Mouse (Mus musculus): ENCODE measurements around the gene Slc8a3. TPM values are rescaled to one million over a fixed set of nuclear protein-coding genes. Genes with fewer than 3 reads are reported as not detected.

Gene Slc8a3
- polyA plus RNA-seq, 1 experiment, result 0.82 TPM

DNA sequence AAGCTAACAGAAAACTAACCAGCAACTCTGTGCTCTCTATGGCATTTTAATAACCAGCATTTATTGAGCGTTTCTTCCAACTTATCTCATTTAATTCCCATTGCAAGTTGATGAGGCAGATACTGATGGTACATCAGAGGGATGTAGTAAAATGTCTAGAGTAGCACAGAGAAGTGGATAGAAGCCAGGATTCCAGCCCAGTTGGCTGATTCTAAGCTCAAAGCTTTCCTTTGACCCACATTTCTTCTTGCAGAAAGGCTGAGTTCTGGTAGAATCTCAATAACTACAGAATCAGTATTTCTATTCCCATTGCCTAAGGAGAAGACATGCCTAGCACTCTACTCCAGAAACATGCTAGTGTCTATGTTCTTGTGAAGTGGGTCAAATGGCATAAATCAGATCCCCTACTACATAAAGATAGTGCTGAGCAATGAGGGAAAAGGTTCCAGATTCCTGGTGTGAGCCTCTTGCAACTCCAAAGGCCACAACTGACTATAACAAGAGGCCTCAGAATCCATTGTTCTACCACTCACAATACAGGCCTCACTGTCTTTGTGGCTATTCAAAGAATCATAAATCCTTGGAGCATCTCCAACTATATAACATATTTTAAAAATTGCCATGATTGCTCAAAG lies 99.1 kb downstream of the Slc8a3 start:
- WGBS, result 67% methylated on average over 1 of the region's 1 CpGs
- H3K27ac ChIP-seq (ENCODE audit: control insufficient read depth, insufficient read depth, low read depth, low read length, poor library complexity), result no peak overlapping the region
- no peak for TF ChIP-seq POLR2A (IDR thresholded peaks at IDR 0.05; ENCODE audit: borderline replicate concordance, control insufficient read depth, low read depth, low read length)

DNA sequence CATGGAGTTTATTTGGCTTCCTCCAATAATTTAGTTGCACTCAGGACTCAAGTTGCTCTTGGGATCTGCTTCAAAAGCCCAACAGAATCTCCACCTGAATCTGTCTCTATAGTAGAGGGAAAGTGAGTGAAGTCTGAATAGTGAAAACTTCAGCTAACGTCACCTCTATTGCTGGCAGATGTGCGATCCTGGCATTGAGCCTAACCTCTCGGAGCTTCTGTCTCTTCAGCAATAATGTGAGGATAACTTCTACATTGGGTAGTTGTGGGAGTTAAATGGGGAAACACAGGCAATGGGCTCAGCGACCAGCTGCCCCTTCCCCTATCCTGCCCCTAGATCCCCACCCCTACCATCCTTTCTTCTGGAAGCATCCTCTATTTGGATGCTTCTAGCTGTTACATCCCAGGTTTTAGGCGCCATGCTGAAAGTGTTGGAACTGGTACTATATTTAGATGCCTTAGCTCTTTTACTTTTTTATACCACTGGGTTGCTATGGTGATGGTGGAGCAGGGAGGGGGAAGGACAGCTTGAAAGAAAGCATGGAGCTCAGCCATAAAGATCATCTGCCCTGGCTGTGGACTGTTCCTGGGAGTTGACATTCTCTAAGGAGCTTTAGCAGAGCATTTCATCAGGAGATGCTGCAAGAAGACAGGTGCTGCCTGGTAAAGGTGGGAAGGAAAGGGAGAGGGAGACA lies 105.1 kb downstream of the Slc8a3 start:
- WGBS, result 68% methylated on average over 5 of the region's 5 CpGs

More for the DNA sequence above, 99.1 kb downstream of the Slc8a3 start:
- Histone ChIP-seq H3K4me1 (ENCODE audit: control insufficient read depth, insufficient read depth, low read length) (no peaks in the 10 kb centered on the region), H3K4me3 (replicated peaks; ENCODE audit: control insufficient read depth, low read depth, low read length) (no peak overlapping the region)

DNA sequence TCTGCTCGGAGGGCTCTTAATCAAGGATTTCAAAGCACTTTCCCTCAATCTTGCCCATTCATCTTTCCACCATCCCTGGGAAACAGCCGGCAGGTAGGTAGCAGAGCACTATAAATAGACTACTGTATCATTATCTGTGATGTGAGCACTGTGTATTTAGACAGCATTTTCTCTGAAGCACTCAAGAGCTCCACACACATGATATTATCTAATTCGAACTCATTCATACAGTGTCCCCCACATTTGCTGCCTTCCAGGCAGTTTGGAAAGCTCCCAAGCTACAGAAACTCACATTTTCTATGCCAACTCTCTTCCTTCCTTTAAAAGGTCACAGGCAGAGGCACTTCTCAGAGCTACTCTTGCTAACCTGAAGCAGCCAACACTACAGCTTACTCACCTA lies 106.4 kb downstream of the Slc8a3 start:
- Histone ChIP-seq H3K4me1 (ENCODE audit: control insufficient read depth, insufficient read depth, low read length) (no peaks in the 10 kb centered on the region), H3K4me3 (replicated peaks; ENCODE audit: control insufficient read depth, low read depth, low read length) (no peak overlapping the region), H3K27ac (ENCODE audit: control insufficient read depth, insufficient read depth, low read depth, low read length, poor library complexity) (no peak overlapping the region)
- TF ChIP-seq CTCF (IDR thresholded peaks at IDR 0.05; ENCODE audit: control insufficient read depth, insufficient read depth, low read length) (no peak), POLR2A (IDR thresholded peaks at IDR 0.05; ENCODE audit: borderline replicate concordance, control insufficient read depth, low read depth, low read length) (no peak)
- 65% methylated on average over 3 of the region's 3 CpGs for WGBS

More for the DNA sequence above, 105.1 kb downstream of the Slc8a3 start:
- TF ChIP-seq CTCF (IDR thresholded peaks at IDR 0.05; ENCODE audit: control insufficient read depth, insufficient read depth, low read length), result no peak
- TF ChIP-seq POLR2A (IDR thresholded peaks at IDR 0.05; ENCODE audit: borderline replicate concordance, control insufficient read depth, low read depth, low read length), result no peak
- Histone ChIP-seq H3K27ac (ENCODE audit: control insufficient read depth, insufficient read depth, low read depth, low read length, poor library complexity) (no peak overlapping the region), H3K4me3 (replicated peaks; ENCODE audit: control insufficient read depth, low read depth, low read length) (no peak overlapping the region), H3K4me1 (ENCODE audit: control insufficient read depth, insufficient read depth, low read length) (no peaks in the 10 kb centered on the region)

DNA sequence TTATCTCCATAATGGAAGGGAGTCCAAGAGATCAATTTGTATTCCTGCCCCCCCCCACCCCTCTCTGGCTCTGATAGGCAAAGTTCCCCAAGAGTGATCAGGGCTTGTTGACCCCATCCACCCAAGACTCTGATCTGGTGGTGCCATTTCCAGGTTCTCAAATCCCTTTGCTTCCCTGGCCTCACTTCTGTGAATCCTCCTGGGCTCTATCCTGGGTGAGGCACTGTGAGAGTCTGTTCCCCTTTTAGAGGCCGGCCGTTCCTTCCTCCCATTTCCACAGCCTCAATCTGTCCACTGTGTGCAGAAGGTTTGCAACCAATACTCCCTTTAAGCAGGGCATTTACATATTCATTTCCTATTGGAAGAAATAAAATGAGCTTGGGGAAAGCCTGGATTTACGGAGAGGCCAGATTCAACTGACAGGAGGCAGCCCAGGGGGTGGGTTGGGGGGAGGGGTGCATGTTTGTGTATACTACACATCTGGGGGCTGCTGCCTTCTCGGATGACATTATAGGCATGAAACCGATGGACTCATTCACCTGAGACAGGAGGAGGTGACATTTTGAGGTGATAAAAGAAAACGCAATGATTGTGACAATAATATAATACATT lies 106.9 kb downstream of the Slc8a3 start:
- WGBS, result 49% methylated on average over 6 of the region's 6 CpGs

DNA sequence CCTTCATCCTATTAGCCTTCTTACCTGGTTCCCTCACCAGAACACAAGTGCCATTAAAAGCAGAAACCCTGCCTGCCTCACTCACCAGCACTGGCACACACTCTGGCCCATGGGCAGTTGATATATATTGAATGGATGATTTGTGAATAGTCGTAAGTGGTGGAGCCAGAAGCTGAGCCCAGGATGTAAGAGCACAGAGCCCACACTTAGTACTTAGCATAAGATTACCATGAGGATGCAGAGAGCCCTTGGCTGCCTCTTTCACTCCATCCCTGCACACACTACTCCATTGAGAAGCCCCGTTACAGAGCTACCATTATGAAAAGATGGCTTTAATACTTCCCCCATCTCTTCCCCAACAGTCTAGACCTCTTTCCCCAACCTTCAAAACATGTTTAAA lies 108.1 kb downstream of the Slc8a3 start:
- TF ChIP-seq POLR2A (IDR thresholded peaks at IDR 0.05; ENCODE audit: borderline replicate concordance, control insufficient read depth, low read depth, low read length), result no peak
- no peak for TF ChIP-seq CTCF (IDR thresholded peaks at IDR 0.05; ENCODE audit: control insufficient read depth, insufficient read depth, low read length)
- Histone ChIP-seq H3K4me3 (replicated peaks; ENCODE audit: control insufficient read depth, low read depth, low read length) (no peak overlapping the region), H3K27ac (ENCODE audit: control insufficient read depth, insufficient read depth, low read depth, low read length, poor library complexity) (no peak overlapping the region), H3K4me1 (ENCODE audit: control insufficient read depth, insufficient read depth, low read length) (no peaks in the 10 kb centered on the region)
- 78% methylated on average over 2 of the region's 2 CpGs for WGBS

More for the DNA sequence above, 106.9 kb downstream of the Slc8a3 start:
- H3K4me1 ChIP-seq (ENCODE audit: control insufficient read depth, insufficient read depth, low read length), result no peaks in the 10 kb centered on the region
- H3K4me3 ChIP-seq (replicated peaks; ENCODE audit: control insufficient read depth, low read depth, low read length), result no peak overlapping the region
- TF ChIP-seq POLR2A (IDR thresholded peaks at IDR 0.05; ENCODE audit: borderline replicate concordance, control insufficient read depth, low read depth, low read length), result no peak
- TF ChIP-seq CTCF (IDR thresholded peaks at IDR 0.05; ENCODE audit: control insufficient read depth, insufficient read depth, low read length), result no peak
- no peak overlapping the region for H3K27ac ChIP-seq (ENCODE audit: control insufficient read depth, insufficient read depth, low read depth, low read length, poor library complexity)

DNA sequence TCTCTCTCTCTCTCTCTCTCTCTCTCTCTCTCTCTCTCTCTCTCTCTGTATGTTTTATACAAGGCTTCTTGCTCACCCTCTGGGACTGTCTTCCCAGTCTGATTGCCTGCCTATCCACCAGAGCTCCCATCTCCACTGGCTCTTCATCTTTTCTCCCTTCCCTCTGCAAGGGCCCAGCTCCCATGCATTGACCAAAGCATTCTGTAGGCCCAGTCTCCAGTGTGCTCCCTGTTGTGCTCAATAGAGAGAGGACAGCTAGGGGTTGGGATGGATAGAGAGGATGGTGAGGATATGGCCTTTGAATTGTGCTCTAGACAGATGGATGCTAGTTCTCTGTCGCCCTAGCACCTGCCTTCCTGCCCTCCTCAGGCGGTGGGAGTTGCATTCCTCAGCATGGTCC lies 109.7 kb downstream of the Slc8a3 start:
- H3K27ac ChIP-seq (ENCODE audit: control insufficient read depth, insufficient read depth, low read depth, low read length, poor library complexity), result no peak overlapping the region
- no peak for TF ChIP-seq CTCF (IDR thresholded peaks at IDR 0.05; ENCODE audit: control insufficient read depth, insufficient read depth, low read length)
- TF ChIP-seq POLR2A (IDR thresholded peaks at IDR 0.05; ENCODE audit: borderline replicate concordance, control insufficient read depth, low read depth, low read length), result no peak
- no peak overlapping the region for H3K4me3 ChIP-seq (replicated peaks; ENCODE audit: control insufficient read depth, low read depth, low read length)
- H3K4me1 ChIP-seq (ENCODE audit: control insufficient read depth, insufficient read depth, low read length), result no peaks in the 10 kb centered on the region
- WGBS, result 72% methylated on average over 2 of the region's 2 CpGs

DNA sequence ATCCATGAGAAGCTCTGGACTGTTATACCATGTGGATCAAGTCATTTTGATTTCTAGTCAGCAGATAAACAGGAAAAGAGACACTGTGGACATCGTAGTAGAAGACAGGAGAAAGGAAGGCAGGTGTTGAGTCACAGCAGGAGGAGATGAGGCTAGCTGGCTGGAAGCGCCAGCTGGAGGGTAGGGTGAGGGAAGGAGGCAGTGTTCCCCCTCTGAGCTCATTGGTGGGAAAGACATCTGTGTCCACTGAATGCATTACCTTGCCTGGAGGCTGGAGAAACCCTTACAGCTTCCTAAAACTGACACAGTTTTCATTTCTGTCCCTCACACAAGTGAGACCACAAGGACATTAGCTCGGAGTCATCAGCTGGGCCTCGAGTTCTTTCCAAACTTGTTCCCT lies 113.6 kb downstream of the Slc8a3 start:
- Histone ChIP-seq H3K4me3 (replicated peaks; ENCODE audit: control insufficient read depth, low read depth, low read length) (no peak overlapping the region), H3K27ac (ENCODE audit: control insufficient read depth, insufficient read depth, low read depth, low read length, poor library complexity) (no peak overlapping the region), H3K4me1 (ENCODE audit: control insufficient read depth, insufficient read depth, low read length) (no peaks in the 10 kb centered on the region)
- 60% methylated on average over 4 of the region's 4 CpGs for WGBS
- TF ChIP-seq POLR2A (IDR thresholded peaks at IDR 0.05; ENCODE audit: borderline replicate concordance, control insufficient read depth, low read depth, low read length), result no peak

DNA sequence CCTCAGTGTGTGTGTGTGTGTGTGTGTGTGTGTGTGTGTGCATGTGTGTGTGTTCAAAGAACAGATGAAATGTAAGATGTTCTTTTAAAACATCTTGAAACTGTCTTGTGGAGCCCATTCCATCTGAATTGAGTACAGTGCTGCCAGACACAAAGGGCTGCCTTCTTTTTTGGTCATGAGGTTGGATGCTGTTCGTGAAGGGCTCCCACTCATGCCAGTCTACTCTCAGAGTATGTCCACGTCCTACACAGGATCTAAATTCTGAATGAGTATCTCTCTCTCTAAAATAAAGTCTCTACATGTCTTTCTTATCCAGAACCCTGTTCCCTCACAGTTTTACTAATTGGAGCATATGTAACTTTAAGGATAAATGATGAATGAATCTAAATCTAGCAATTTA lies 124.4 kb downstream of the Slc8a3 start:
- 34% methylated on average over 2 of the region's 2 CpGs for WGBS
- H3K27ac ChIP-seq (ENCODE audit: control insufficient read depth, insufficient read depth, low read depth, low read length, poor library complexity), result no peak overlapping the region
- H3K4me3 ChIP-seq (replicated peaks; ENCODE audit: control insufficient read depth, low read depth, low read length), result no peak overlapping the region
- no peaks in the 10 kb centered on the region for H3K4me1 ChIP-seq (ENCODE audit: control insufficient read depth, insufficient read depth, low read length)
- no peak for TF ChIP-seq CTCF (IDR thresholded peaks at IDR 0.05; ENCODE audit: control insufficient read depth, insufficient read depth, low read length)
- TF ChIP-seq POLR2A (IDR thresholded peaks at IDR 0.05; ENCODE audit: borderline replicate concordance, control insufficient read depth, low read depth, low read length), result no peak
